Mouse (Mus musculus): ENCODE measurements at regions not wholly inside any gene's neighbourhood (a gene's known extent, or its start where the extent isn't known, plus 50 kb on each side); places are given as distances from the start of the nearest gene placed in this dataset.

GRCm38 (mm10) chr14:105744125-105744524, 152.5 kb downstream of the Spry2 start:
- TF ChIP-seq CTCF (IDR thresholded peaks at IDR 0.05; ENCODE audit: low read depth, low read length): no peak
- TF ChIP-seq POLR2A (IDR thresholded peaks at IDR 0.05; ENCODE audit: insufficient read depth, low read length): no peak
